Mouse (Mus musculus): Measurements from ENCODE around the gene Fam171a1. TPM values are rescaled to one million over a fixed set of nuclear protein-coding genes. Genes with fewer than 3 reads are reported as not detected.

Fam171a1 gene
- total and polyA plus RNA-seq, 3 experiments = 0.11 TPM; not detected in 2

DNA sequence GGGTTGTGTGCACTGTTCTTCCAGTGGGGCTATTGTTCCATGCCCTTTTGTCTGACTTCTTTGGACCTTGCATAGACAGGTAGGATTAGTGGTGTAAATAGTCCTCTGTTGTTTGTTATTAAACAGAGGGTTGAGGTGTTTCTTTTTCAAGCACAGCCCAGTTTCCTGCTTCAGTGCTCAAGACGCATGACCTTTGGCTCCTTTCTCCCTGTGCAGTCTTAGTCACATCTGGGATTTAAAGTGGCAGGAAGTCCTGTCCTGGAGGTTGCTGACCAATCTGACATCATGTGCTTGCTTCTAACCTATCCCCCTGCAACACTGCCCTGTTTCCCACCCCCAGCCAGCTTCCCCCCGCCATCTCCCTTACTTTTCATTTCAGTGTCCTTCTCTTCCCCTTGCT lies 14.9 kb downstream of the Fam171a1 start:
- ATAC-seq (ENCODE audit: extremely low read depth, insufficient number of reproducible peaks, low FRiP score, poor library complexity, severe bottlenecking) = no peak
- H3K36me3 ChIP-seq (replicated peaks) = no peaks in the 10 kb centered on the region
- TF ChIP-seq GATA1 (IDR thresholded peaks at IDR 0.05; ENCODE audit: borderline replicate concordance, low read length) = no peak
- no peak for TF ChIP-seq GATA2 (IDR thresholded peaks at IDR 0.05; ENCODE audit: borderline replicate concordance, low read depth, low read length)
- no peak for TF ChIP-seq TAL1 (conservative IDR thresholded peaks at IDR 0.05; ENCODE audit: low read depth, low read length)
- TF ChIP-seq CTCF (IDR thresholded peaks at IDR 0.05; ENCODE audit: low read depth, low read length) = no peak
- no peak for TF ChIP-seq POLR2AphosphoS5 (IDR thresholded peaks at IDR 0.05; ENCODE audit: insufficient replicate concordance, low read depth, low read length)
- no peaks in the 10 kb centered on the region for H3K9me3 ChIP-seq (replicated peaks)
- no peaks in the 10 kb centered on the region for H3K27me3 ChIP-seq (ENCODE audit: insufficient read depth, low read length)
- H3K4me3 ChIP-seq (ENCODE audit: low read depth, low read length) = no peak overlapping the region
- no peaks in the 10 kb centered on the region for H3K4me1 ChIP-seq (ENCODE audit: insufficient read depth, low read depth, low read length)
- DNase-seq (ENCODE audit: low spot score) = no peak

DNA sequence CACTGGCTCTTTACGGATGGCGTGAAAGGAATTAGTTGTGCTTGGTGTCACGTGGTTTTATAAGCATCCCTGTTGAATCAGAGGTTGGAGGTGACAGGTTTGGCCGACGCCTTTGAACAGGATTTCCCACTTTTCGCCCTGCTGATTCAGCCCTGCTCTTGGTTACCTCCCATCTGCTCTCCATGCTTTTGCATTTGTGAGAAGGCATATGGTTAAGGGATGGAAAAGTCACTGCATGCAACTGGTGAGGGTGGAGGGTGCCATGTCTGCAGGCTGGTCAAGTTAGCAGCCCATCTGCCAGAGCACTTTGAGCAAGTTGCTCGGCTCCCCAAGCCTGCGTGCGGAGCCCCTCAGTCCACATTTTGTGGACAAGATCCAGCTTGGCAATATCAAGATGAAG lies 18.4 kb downstream of the Fam171a1 start:
- H3K9me3 ChIP-seq (replicated peaks) = no peaks in the 10 kb centered on the region
- no peaks in the 10 kb centered on the region for H3K4me1 ChIP-seq (ENCODE audit: insufficient read depth, low read depth, low read length)
- no peaks in the 10 kb centered on the region for H3K36me3 ChIP-seq (replicated peaks)
- ATAC-seq (ENCODE audit: extremely low read depth, insufficient number of reproducible peaks, low FRiP score, poor library complexity, severe bottlenecking) (no peak), DNase-seq (ENCODE audit: low spot score) (no peak)
- no peaks in the 10 kb centered on the region for H3K27me3 ChIP-seq (ENCODE audit: insufficient read depth, low read length)
- no peak overlapping the region for H3K4me3 ChIP-seq (ENCODE audit: low read depth, low read length)
- TF ChIP-seq GATA1 (IDR thresholded peaks at IDR 0.05; ENCODE audit: borderline replicate concordance, low read length) = no peak
- TF ChIP-seq POLR2AphosphoS5 (IDR thresholded peaks at IDR 0.05; ENCODE audit: insufficient replicate concordance, low read depth, low read length) = no peak
- TF ChIP-seq TAL1 (conservative IDR thresholded peaks at IDR 0.05; ENCODE audit: low read depth, low read length) = no peak
- no peak for TF ChIP-seq CTCF (IDR thresholded peaks at IDR 0.05; ENCODE audit: low read depth, low read length)
- TF ChIP-seq GATA2 (IDR thresholded peaks at IDR 0.05; ENCODE audit: borderline replicate concordance, low read depth, low read length) = no peak

DNA sequence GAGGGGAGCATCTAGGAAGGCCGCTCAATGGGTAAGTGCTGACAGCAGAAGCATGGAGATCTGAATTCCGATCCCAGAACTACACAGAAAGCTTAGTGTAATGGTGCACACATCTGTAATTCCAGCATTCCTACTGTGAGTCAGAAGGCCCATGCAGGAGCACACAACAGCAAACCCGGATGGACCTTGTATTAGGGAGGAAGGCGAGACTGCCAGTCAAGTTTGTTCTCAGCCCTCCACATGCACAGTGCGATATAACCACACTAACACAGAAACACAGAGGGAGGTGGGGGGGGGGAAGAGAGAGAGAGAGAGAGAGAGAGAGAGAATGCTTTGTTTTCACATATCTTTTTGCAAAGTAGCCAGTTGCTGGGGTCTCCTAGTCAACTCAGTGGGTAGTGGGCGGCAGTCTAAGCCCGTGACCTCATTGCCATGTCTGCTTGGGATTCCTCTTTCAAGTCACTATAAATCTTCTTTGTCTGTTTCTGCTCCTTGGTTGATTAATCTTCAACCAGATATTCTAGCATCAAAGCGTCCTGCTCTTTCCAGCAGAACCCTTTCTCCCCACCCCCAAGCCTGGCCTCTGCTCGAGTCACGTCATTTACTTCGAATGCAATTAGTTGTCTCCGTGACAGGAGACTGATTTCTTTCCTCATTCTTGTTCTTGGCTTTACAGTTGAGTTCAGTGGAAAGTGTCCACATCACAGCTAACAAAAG lies 20.7 kb downstream of the Fam171a1 start:
- ATAC-seq (ENCODE audit: extremely low read depth, insufficient number of reproducible peaks, low FRiP score, poor library complexity, severe bottlenecking) = no peak
- Histone ChIP-seq H3K9me3 (replicated peaks) (no peaks in the 10 kb centered on the region), H3K4me1 (ENCODE audit: insufficient read depth, low read depth, low read length) (no peaks in the 10 kb centered on the region), H3K4me3 (ENCODE audit: low read depth, low read length) (no peak overlapping the region), H3K36me3 (replicated peaks) (no peaks in the 10 kb centered on the region), H3K27me3 (ENCODE audit: insufficient read depth, low read length) (no peaks in the 10 kb centered on the region)
- no peak for DNase-seq (ENCODE audit: low spot score)
- no peak for TF ChIP-seq POLR2AphosphoS5 (IDR thresholded peaks at IDR 0.05; ENCODE audit: insufficient replicate concordance, low read depth, low read length)
- TF ChIP-seq TAL1 (conservative IDR thresholded peaks at IDR 0.05; ENCODE audit: low read depth, low read length) = no peak

DNA sequence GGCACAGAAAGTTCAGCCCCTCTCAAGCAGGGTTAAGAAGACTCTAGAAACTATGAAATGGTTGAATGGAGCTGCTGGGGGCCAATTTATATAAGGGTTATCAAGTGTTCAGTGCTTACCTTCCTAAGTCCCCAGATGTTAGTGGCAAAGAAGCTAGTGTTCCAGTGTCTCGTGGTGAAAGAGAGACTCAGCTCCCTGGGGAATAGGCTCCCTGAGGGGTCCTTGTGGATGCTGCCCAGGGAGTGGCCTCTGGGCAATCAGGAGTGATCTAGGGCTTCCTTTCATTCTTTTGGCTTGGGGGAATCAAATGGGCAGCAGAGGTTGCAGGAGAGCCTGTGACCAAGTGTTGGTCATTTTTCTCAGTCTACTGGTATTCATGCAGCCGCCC lies 21.3 kb downstream of the Fam171a1 start:
- TF ChIP-seq POLR2AphosphoS5 (IDR thresholded peaks at IDR 0.05; ENCODE audit: insufficient replicate concordance, low read depth, low read length) (no peak), GATA1 (IDR thresholded peaks at IDR 0.05; ENCODE audit: borderline replicate concordance, low read length) (no peak), TAL1 (conservative IDR thresholded peaks at IDR 0.05; ENCODE audit: low read depth, low read length) (no peak), CTCF (IDR thresholded peaks at IDR 0.05; ENCODE audit: low read depth, low read length) (no peak), GATA2 (IDR thresholded peaks at IDR 0.05; ENCODE audit: borderline replicate concordance, low read depth, low read length) (no peak)
- no peak for ATAC-seq (ENCODE audit: extremely low read depth, insufficient number of reproducible peaks, low FRiP score, poor library complexity, severe bottlenecking)
- H3K36me3 ChIP-seq (replicated peaks) = no peaks in the 10 kb centered on the region
- no peaks in the 10 kb centered on the region for H3K4me1 ChIP-seq (ENCODE audit: insufficient read depth, low read depth, low read length)
- no peaks in the 10 kb centered on the region for H3K27me3 ChIP-seq (ENCODE audit: insufficient read depth, low read length)
- H3K9me3 ChIP-seq (replicated peaks) = no peaks in the 10 kb centered on the region
- no peak overlapping the region for H3K4me3 ChIP-seq (ENCODE audit: low read depth, low read length)
- DNase-seq (ENCODE audit: low spot score) = no peak

DNA sequence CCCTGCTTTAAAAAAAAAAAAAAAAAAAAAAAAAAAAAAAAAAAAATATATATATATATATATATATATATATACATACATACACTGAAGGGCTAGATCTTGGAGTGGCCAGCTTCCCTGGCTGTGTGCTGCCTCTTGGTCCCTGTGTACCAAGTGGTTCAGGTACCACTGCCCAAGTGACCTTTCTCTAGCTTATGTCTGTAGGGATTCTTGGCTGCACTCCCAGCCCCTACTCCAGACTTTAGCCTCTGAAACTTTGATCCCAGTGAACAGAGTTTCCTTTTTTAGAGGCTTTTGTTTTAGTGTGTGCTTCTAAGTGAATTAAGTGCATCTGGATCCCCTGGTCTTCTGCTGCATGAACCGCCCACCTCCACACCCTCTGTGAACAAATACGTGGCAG lies 24.3 kb downstream of the Fam171a1 start:
- DNase-seq (ENCODE audit: low spot score) (no peak), ATAC-seq (ENCODE audit: extremely low read depth, insufficient number of reproducible peaks, low FRiP score, poor library complexity, severe bottlenecking) (no peak)
- Histone ChIP-seq H3K4me1 (ENCODE audit: insufficient read depth, low read depth, low read length) (no peaks in the 10 kb centered on the region), H3K4me3 (ENCODE audit: low read depth, low read length) (no peak overlapping the region), H3K27me3 (ENCODE audit: insufficient read depth, low read length) (no peaks in the 10 kb centered on the region), H3K9me3 (replicated peaks) (no peaks in the 10 kb centered on the region), H3K36me3 (replicated peaks) (no peaks in the 10 kb centered on the region)
- no peak for TF ChIP-seq POLR2AphosphoS5 (IDR thresholded peaks at IDR 0.05; ENCODE audit: insufficient replicate concordance, low read depth, low read length)
- no peak for TF ChIP-seq CTCF (IDR thresholded peaks at IDR 0.05; ENCODE audit: low read depth, low read length)

DNA sequence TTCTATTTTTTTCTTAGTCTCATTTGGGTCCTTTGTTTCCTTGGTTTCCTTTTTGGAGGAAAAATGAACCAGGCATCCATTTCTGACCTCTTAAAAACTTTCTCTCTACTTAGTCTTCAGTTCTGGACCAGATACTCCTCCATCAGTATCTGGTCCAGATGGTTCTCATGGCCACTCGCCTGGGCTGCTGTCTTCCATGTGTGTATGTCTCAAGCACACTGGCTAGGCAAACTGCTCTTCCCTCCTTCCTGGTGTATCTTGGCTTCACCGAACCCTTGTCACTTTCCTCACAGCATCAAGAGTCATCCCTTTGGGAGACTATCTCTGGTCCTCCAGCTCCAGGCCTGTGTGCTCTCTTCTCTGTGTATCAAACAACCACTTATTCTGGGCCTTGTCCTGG lies 25.0 kb downstream of the Fam171a1 start:
- ATAC-seq (ENCODE audit: extremely low read depth, insufficient number of reproducible peaks, low FRiP score, poor library complexity, severe bottlenecking) = no peak

More for the DNA sequence above, 25.0 kb downstream of the Fam171a1 start:
- H3K27me3 ChIP-seq (ENCODE audit: insufficient read depth, low read length) = no peaks in the 10 kb centered on the region
- TF ChIP-seq TAL1 (conservative IDR thresholded peaks at IDR 0.05; ENCODE audit: low read depth, low read length) = no peak
- TF ChIP-seq GATA2 (IDR thresholded peaks at IDR 0.05; ENCODE audit: borderline replicate concordance, low read depth, low read length) = no peak
- no peak for TF ChIP-seq CTCF (IDR thresholded peaks at IDR 0.05; ENCODE audit: low read depth, low read length)
- no peak for TF ChIP-seq POLR2AphosphoS5 (IDR thresholded peaks at IDR 0.05; ENCODE audit: insufficient replicate concordance, low read depth, low read length)
- TF ChIP-seq GATA1 (IDR thresholded peaks at IDR 0.05; ENCODE audit: borderline replicate concordance, low read length) = no peak
- no peak for DNase-seq (ENCODE audit: low spot score)
- no peaks in the 10 kb centered on the region for H3K4me1 ChIP-seq (ENCODE audit: insufficient read depth, low read depth, low read length)
- H3K9me3 ChIP-seq (replicated peaks) = no peaks in the 10 kb centered on the region
- H3K4me3 ChIP-seq (ENCODE audit: low read depth, low read length) = no peak overlapping the region
- no peaks in the 10 kb centered on the region for H3K36me3 ChIP-seq (replicated peaks)

Data from G1E (cell line).